In the genomic region with DNA sequence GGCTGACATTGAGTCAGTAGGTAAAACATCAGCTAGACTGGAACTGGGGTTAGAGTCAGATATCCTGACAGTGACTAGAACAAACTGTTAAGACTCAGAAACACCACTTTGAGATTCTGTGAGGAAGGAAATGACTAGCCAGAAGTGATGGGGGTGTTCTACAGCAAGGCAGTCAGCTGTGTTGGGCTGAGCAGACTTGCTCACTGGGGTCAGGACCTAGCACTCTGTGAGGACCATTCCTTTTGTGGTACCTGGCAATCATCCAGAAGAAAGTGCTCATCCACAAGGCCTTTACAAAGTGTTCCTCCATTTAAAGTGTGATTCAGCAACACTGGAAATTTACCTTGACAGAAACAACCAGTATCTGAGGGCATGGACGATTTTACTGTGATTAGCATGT, we compare ENCODE assay signal across 20 mouse cellular contexts. TPM values are rescaled to one million over a fixed set of nuclear protein-coding genes. Genes with fewer than 3 reads are reported as not detected.
"Had no signal": no experiment of that assay in that cellular context is flagged by ENCODE, and none has a peak within 500 bp of the region (broad histone marks: within the 10 kb centered on the region; RNA-seq: fewer than 3 reads in every experiment).

No protein-coding gene starts in this region.

- H3K4me3 ChIP-seq: limb, embryonic 12.5 days; liver, embryonic 13.5 days; lung, embryonic 15.5 days; midbrain, embryonic 15.5 days; neural tube, embryonic 12.5 days had no signal

- H3K4me2 ChIP-seq: limb, embryonic 12.5 days; liver, embryonic 13.5 days; lung, embryonic 15.5 days; midbrain, embryonic 11.5 days; midbrain, embryonic 15.5 days; neural tube, embryonic 12.5 days had no signal

- H3K36me3 ChIP-seq: limb, embryonic 12.5 days; liver, embryonic 13.5 days; lung, embryonic 15.5 days; midbrain, embryonic 15.5 days; neural tube, embryonic 12.5 days had no signal

- ATAC-seq: liver, postnatal 0 days; midbrain, embryonic 15.5 days had no signal

- DNase-seq: kidney, adult 9 months; kidney, postnatal 36 days; layer of hippocampus, adult 9-11 months; layer of hippocampus, postnatal 36 days; liver; liver, embryonic 13.5 days; liver, postnatal 0 days; lung, postnatal 14 days; thymus, adult 18-20 months; thymus, postnatal 14 days had no signal

- H3K9me3 ChIP-seq: limb, embryonic 12.5 days; liver, embryonic 13.5 days; lung, embryonic 15.5 days; midbrain, embryonic 15.5 days; neural tube, embryonic 12.5 days had no signal

- H3K27ac ChIP-seq: kidney, postnatal 0 days; limb, embryonic 12.5 days; liver, embryonic 13.5 days; lung, embryonic 15.5 days; midbrain, embryonic 15.5 days; neural tube, embryonic 12.5 days had no signal

- H3K4me1 ChIP-seq: liver, embryonic 13.5 days; lung, embryonic 15.5 days; midbrain, embryonic 15.5 days; neural tube, embryonic 12.5 days had no signal

- H3K9ac ChIP-seq: limb, embryonic 12.5 days; liver, embryonic 13.5 days; liver, postnatal 0 days; lung, embryonic 15.5 days; midbrain, embryonic 15.5 days; neural tube, embryonic 12.5 days had no signal

RNA-seq across cellular contexts. Expression of a gene that starts 5.9 kb away (rescaled TPM):
- total RNA-seq: layer of hippocampus, postnatal 36 days; left cerebral cortex, adult 8-10 months; left cerebral cortex, postnatal 25 days; monocyte, adult 5-6 weeks; neutrophil, adult 5-6 weeks had no signal
- polyA plus RNA-seq: kidney, postnatal 0 days; limb, embryonic 12.5 days; liver, embryonic 13.5 days; liver, postnatal 0 days; midbrain, embryonic 11.5 days had no signal

RNA-seq across cellular contexts. Expression of a gene that starts 31.0 kb away (rescaled TPM):
- total RNA-seq: monocyte, adult 5-6 weeks; neutrophil, adult 5-6 weeks had no signal
